27 mouse cellular contexts compared by ENCODE assay signal in genomic region chr6:108672094-108672493, GRCm38 (mm10). TPM values are rescaled to one million over a fixed set of nuclear protein-coding genes. Genes with fewer than 3 reads are reported as not detected.
DNase-seq lines count a peak whose midpoint lies in the region; ATAC-seq and TF ChIP-seq lines count a peak whose summit lies in the region.
"Had no signal": no experiment of that assay in that cellular context is flagged by ENCODE, and none has a peak within 500 bp of the region (broad histone marks: within the 10 kb centered on the region; RNA-seq: fewer than 3 reads in every experiment).

No protein-coding gene starts in this region.

- H3K4me2 ChIP-seq in myocyte (ENCODE audit: low read depth) = peak overlapping the region; percentile 4
- H3K4me2 ChIP-seq in heart, embryonic 11.5 days = no peak overlapping the region
- no peak overlapping the region for H3K4me2 ChIP-seq in intestine, postnatal 0 days (replicated peaks; ENCODE audit: low read depth)
- H3K4me2 ChIP-seq: embryonic facial prominence, embryonic 13.5 days; forebrain, embryonic 12.5 days; forebrain, embryonic 15.5 days; heart, embryonic 13.5 days; hindbrain, embryonic 14.5 days; intestine, embryonic 15.5 days had no signal

- H3K27me3 ChIP-seq in myocyte (ENCODE audit: control insufficient read depth, insufficient read depth, insufficient read length) = no peaks in the 10 kb centered on the region
- H3K27me3 ChIP-seq in heart, embryonic 11.5 days (ENCODE audit: control insufficient read depth, insufficient read depth, low read length) = 0 out of 2 replicates have a peak, but pooled peaks cover 3% of the 10 kb centered on the region
- H3K27me3 ChIP-seq in intestine, postnatal 0 days (replicated peaks; ENCODE audit: control insufficient read depth, insufficient read depth, low read length) = no peaks in the 10 kb centered on the region
- H3K27me3 ChIP-seq: forebrain, embryonic 15.5 days; heart, embryonic 13.5 days; intestine, embryonic 15.5 days had no signal

- TF ChIP-seq CTCF in intestine, postnatal 0 days (IDR thresholded peaks at IDR 0.05; ENCODE audit: low read depth) = no peak

- H3ac ChIP-seq in myocyte (ENCODE audit: control insufficient read depth, insufficient read length) = no peak overlapping the region

- no peak for TF ChIP-seq POLR2A in myocyte (IDR thresholded peaks at IDR 0.05; ENCODE audit: insufficient read length, low read depth)

- peaks cover 16% of the 10 kb centered on the region for H3K4me1 ChIP-seq in heart, embryonic 11.5 days (ENCODE audit: control insufficient read depth, insufficient read depth, low read length)
- no peaks in the 10 kb centered on the region; the same call in 1 of the 2 replicates for H3K4me1 ChIP-seq in intestine, postnatal 0 days (replicated peaks; ENCODE audit: control insufficient read depth, insufficient read depth, low read length)

- H3K27ac ChIP-seq in heart, embryonic 11.5 days (ENCODE audit: low read depth, low read length) = no peak overlapping the region
- H3K27ac ChIP-seq in intestine, postnatal 0 days (ENCODE audit: low read depth, low read length) = no peak overlapping the region
- H3K27ac ChIP-seq: embryonic facial prominence, embryonic 10.5 days; embryonic facial prominence, embryonic 13.5 days; forebrain, embryonic 12.5 days; forebrain, embryonic 15.5 days; heart, embryonic 13.5 days; hindbrain, embryonic 14.5 days; hindbrain, postnatal 0 days; intestine, embryonic 15.5 days had no signal

- 67% methylated on average over 8 of the region's 8 CpGs for WGBS in heart, embryonic 11.5 days (ENCODE audit: insufficient replicate concordance)
- 78% methylated on average over 8 of the region's 8 CpGs for WGBS in intestine, postnatal 0 days

- ATAC-seq in activated CD4-positive, CD25-positive, alpha-beta regulatory T cell, adult 4 months = peak; percentile 71
- ATAC-seq in heart, embryonic 11.5 days (replicated peaks; ENCODE audit: insufficient number of reproducible peaks, low FRiP score, low TSS enrichment) = no peak
- ATAC-seq in intestine, postnatal 0 days = no peak
- ATAC-seq: forebrain, embryonic 15.5 days; hindbrain, postnatal 0 days; intestine, embryonic 15.5 days had no signal

- peaks cover 2% of the 10 kb centered on the region for H3K36me3 ChIP-seq in myocyte (ENCODE audit: control insufficient read depth, insufficient read depth)
- 0 out of 2 replicates have a peak, but pooled peaks cover under 1% of the 10 kb centered on the region for H3K36me3 ChIP-seq in heart, embryonic 11.5 days (ENCODE audit: control insufficient read depth, insufficient read depth, low read length)
- peaks cover 1% of the 10 kb centered on the region; the same call in 1 of the 2 replicates for H3K36me3 ChIP-seq in intestine, postnatal 0 days (ENCODE audit: control insufficient read depth, insufficient read depth)
- H3K36me3 ChIP-seq: embryonic facial prominence, embryonic 10.5 days; embryonic facial prominence, embryonic 13.5 days; forebrain, embryonic 12.5 days; forebrain, embryonic 15.5 days; intestine, embryonic 15.5 days had no signal

- H3K9ac ChIP-seq in heart, embryonic 11.5 days (ENCODE audit: low read depth, low read length) = no peak overlapping the region
- no peak overlapping the region for H3K9ac ChIP-seq in intestine, postnatal 0 days (ENCODE audit: low read depth, low read length)
- H3K9ac ChIP-seq: embryonic facial prominence, embryonic 13.5 days; forebrain, embryonic 12.5 days; forebrain, embryonic 15.5 days; heart, embryonic 13.5 days; hindbrain, embryonic 14.5 days; intestine, embryonic 15.5 days had no signal

- H3K79me2 ChIP-seq in myocyte (ENCODE audit: control insufficient read depth, insufficient read depth) = peaks cover 1% of the 10 kb centered on the region

- H3K9me3 ChIP-seq in heart, embryonic 11.5 days (replicated peaks; ENCODE audit: control insufficient read depth, low read length) = no peaks in the 10 kb centered on the region
- no peaks in the 10 kb centered on the region for H3K9me3 ChIP-seq in intestine, postnatal 0 days (ENCODE audit: control insufficient read depth)
- H3K9me3 ChIP-seq: embryonic facial prominence, embryonic 10.5 days; embryonic facial prominence, embryonic 13.5 days; forebrain, embryonic 12.5 days; forebrain, embryonic 15.5 days; heart, embryonic 13.5 days; intestine, embryonic 15.5 days had no signal

- DNase-seq in 416B (ENCODE audit: low read depth) = peak; percentile 30
- DNase-seq in CD4-positive, CD25-positive, alpha-beta regulatory T cell, adult 2 months (ENCODE audit: low read depth, low spot score) = peak; percentile 29
- no peak for DNase-seq in right cerebral cortex, postnatal 14 days
- DNase-seq: adrenal gland, postnatal 10 days; adrenal gland, postnatal 36 days; cerebellum, adult 11 months; cerebellum, adult 8-10 months; cerebellum, postnatal 10 days; cerebellum, postnatal 36 days; embryo, embryonic 11 days; gastrocnemius, postnatal 25 days; heart, adult 18-20 months; heart, postnatal 14 days; heart, postnatal 4 days had no signal

- H3K4me3 ChIP-seq in myocyte = no peak overlapping the region
- no peak overlapping the region for H3K4me3 ChIP-seq in heart, embryonic 11.5 days (ENCODE audit: low read depth, low read length)
- H3K4me3 ChIP-seq in intestine, postnatal 0 days (ENCODE audit: low read depth, low read length) = no peak overlapping the region
- H3K4me3 ChIP-seq: embryonic facial prominence, embryonic 10.5 days; embryonic facial prominence, embryonic 13.5 days; erythroblast, embryonic 14.5 days; forebrain, embryonic 12.5 days; forebrain, embryonic 15.5 days; heart, embryonic 13.5 days; intestine, embryonic 15.5 days had no signal

TF ChIP-seq in myocyte, 11 proteins besides CTCF, POLR2A, EP300 and RAD21:
- TF ChIP-seq MYOD1 (IDR thresholded peaks at IDR 0.05; ENCODE audit: control insufficient read depth in 1 of 3, insufficient read length in 2 of 3, low read depth in 2 of 3) = no peak
TF ChIP-seq in myocyte: peak in this region for 0.

RNA-seq across cellular contexts. Expression of gene Bhlhe40, which starts 11.7 kb away (rescaled TPM):
- polyA plus RNA-seq in activated CD4-positive, CD25-positive, alpha-beta regulatory T cell, adult 4 months (2017; shearing (Covaris generic)) = 100 to 1,000 TPM in 1 of 2 experiments, 10 to 100 TPM in 1; 73.9 to 107 TPM
- polyA plus RNA-seq in myocyte (2012; fragmentation: generic; extraction: Trizol) = 120 TPM
- polyA plus RNA-seq in heart, embryonic 11.5 days (2014; fragmentation: Nextera tagmentation; extraction: Ambion mirVana) = 15.2 and 16.2 TPM in 2 replicates
- polyA plus RNA-seq in intestine, postnatal 0 days (2015; fragmentation: Nextera tagmentation; extraction: Ambion mirVana) = 78.9 and 90.2 TPM in 2 replicates
